Mouse (Mus musculus) kidney, embryonic 14.5 days (tissue): ENCODE results near the gene Ndufa13. TPM values are rescaled to one million over a fixed set of nuclear protein-coding genes. Genes with fewer than 3 reads are reported as not detected.

ENCODE experiments used
- ATAC-seq: fragments of 200-750 bp; cut with Nextera tagmentation; 2 replicates; pipeline ENCODE4 v1.8.0; 2017; ENCODE audit warnings: moderate number of reproducible peaks, mild to moderate bottlenecking, moderate TSS enrichment, moderate library complexity; ENCODE audit not compliant: low FRiP score, low TSS enrichment
- H3K27ac ChIP-seq: fragments of 300-500 bp; sonication (generic); 2 replicates; pipeline ENCODE4 v1.5.1; 2014; ENCODE audit warnings: low read depth, mild to moderate bottlenecking, low read length, moderate library complexity, mixed read lengths
- H3K27me3 ChIP-seq: fragments of 300-500 bp; sonication (generic); 2 replicates; pipeline ENCODE4 v1.6.1; 2014; ENCODE audit warnings: mild to moderate bottlenecking, low read length; ENCODE audit not compliant: control insufficient read depth, insufficient read depth
- H3K36me3 ChIP-seq: fragments of 300-500 bp; sonication (generic); 2 replicates; pipeline ENCODE4 v1.6.1; 2014; ENCODE audit warnings: low read length, mixed read lengths; ENCODE audit not compliant: control insufficient read depth, insufficient read depth
- H3K4me1 ChIP-seq: fragments of 300-500 bp; sonication (generic); 2 replicates; pipeline ENCODE4 v1.6.1; 2014; ENCODE audit warnings: low read length, mixed read lengths; ENCODE audit not compliant: control insufficient read depth, insufficient read depth
- H3K4me2 ChIP-seq: fragments of 300-500 bp; sonication (generic); replicated peaks from 2 replicates; pipeline ENCODE4 v1.6.1; 2014; ENCODE audit warnings: low read depth, mild to moderate bottlenecking, low read length
- H3K4me3 ChIP-seq: fragments of 300-500 bp; sonication (generic); 2 replicates; pipeline ENCODE4 v1.5.1; 2014; ENCODE audit warnings: mild to moderate bottlenecking, low read length
- H3K9ac ChIP-seq: fragments of 300-500 bp; sonication (generic); 2 replicates; pipeline ENCODE4 v1.6.1; 2014; ENCODE audit warnings: low read depth, mild to moderate bottlenecking, low read length, moderate library complexity
- H3K9me3 ChIP-seq: fragments of 300-500 bp; sonication (generic); 2 replicates; pipeline ENCODE4 v1.6.1; 2016; ENCODE audit warnings: low read length; ENCODE audit not compliant: control insufficient read depth
- WGBS: fragments of 180-500 bp; shearing (Covaris S2); extraction: QIAGEN DNeasy Blood & Tissue Kit; methylation state at CpG from one replicate; pipeline ENCODE4 v1.1.7; 2014; 5-methylcytosine and 5-hydroxymethylcytosine counted together
- polyA plus RNA-seq: library from polyadenylated mRNA; unstranded; fragments of >200 nt; fragmentation: Nextera tagmentation; extraction: Ambion mirVana; gene quantifications from 2 replicates; pipeline ENCODE4 v1.2.1, GENCODE M21; 2014

Gene Ndufa13
- polyA plus RNA-seq, 1 experiment from 2014 or later = 192 TPM

GRCm38 (mm10) chr8:69847167-69848065 is 54.9 kb downstream of the Ndufa13 start:
- H3K36me3 ChIP-seq = no peaks in the 10 kb centered on the region

More at GRCm38 (mm10) chr8:69847167-69848065, 54.9 kb downstream of the Ndufa13 start:
- Histone ChIP-seq H3K4me2 (no peak overlapping the region), H3K27me3 (no peaks in the 10 kb centered on the region), H3K27ac (no peak overlapping the region), H3K4me1 (no peaks in the 10 kb centered on the region), H3K9me3 (no peaks in the 10 kb centered on the region), H3K9ac (no peak overlapping the region), H3K4me3 (no peak overlapping the region)
- ATAC-seq = no peak
- WGBS = 73% methylated on average over 3 of the region's 3 CpGs

Other genes with a start within 250 kb of the Ndufa13 start
- 1.1 and 2.3 TPM in 2 replicates for gene Zfp964, start 248.1 kb downstream of the Ndufa13 start, polyA plus RNA-seq
- gene Zfp869, start 191.8 kb downstream of the Ndufa13 start, polyA plus RNA-seq = 21.8 and 37.5 TPM in 2 replicates
- 5.6 and 6.8 TPM in 2 replicates for gene Zfp963, start 152.6 kb downstream of the Ndufa13 start, polyA plus RNA-seq
- gene Gm20422, start 127.7 kb downstream of the Ndufa13 start, polyA plus RNA-seq = not detected in 2 replicates
- 38.5 and 53.4 TPM in 2 replicates for gene Atp13a1, start 111.4 kb downstream of the Ndufa13 start, polyA plus RNA-seq
- 26.2 and 35.8 TPM in 2 replicates for gene Zfp866, start 111.4 kb downstream of the Ndufa13 start, polyA plus RNA-seq
- gene Gmip, start 93.9 kb downstream of the Ndufa13 start, polyA plus RNA-seq = 8.1 and 8.2 TPM in 2 replicates
- gene Lpar2, start 80.1 kb downstream of the Ndufa13 start, polyA plus RNA-seq = 1.6 and 1.7 TPM in 2 replicates
- gene Pbx4, start 70.1 kb downstream of the Ndufa13 start, polyA plus RNA-seq = 9.6 and 9.7 TPM in 2 replicates
- gene Cilp2, start 14.9 kb downstream of the Ndufa13 start, polyA plus RNA-seq = 0.58 and 0.77 TPM in 2 replicates
- gene Tssk6, start 374 bp downstream of the Ndufa13 start, polyA plus RNA-seq = 2.7 and 5.1 TPM in 2 replicates
- gene Yjefn3, start 154 bp upstream of the Ndufa13 start, polyA plus RNA-seq = 1.7 and 3.3 TPM in 2 replicates
- 42.1 and 59.0 TPM in 2 replicates for gene Gatad2a, start 93.8 kb upstream of the Ndufa13 start, polyA plus RNA-seq
- 36.2 and 58.4 TPM in 2 replicates for gene Mau2, start 140.2 kb upstream of the Ndufa13 start, polyA plus RNA-seq
- 33.7 and 38.1 TPM in 2 replicates for gene Sugp1, start 140.3 kb upstream of the Ndufa13 start, polyA plus RNA-seq
- 0.55 and 0.89 TPM in 2 replicates for gene Tm6sf2, start 170.4 kb upstream of the Ndufa13 start, polyA plus RNA-seq
- gene Hapln4, start 180.9 kb upstream of the Ndufa13 start, polyA plus RNA-seq = not detected in 2 replicates
- 0.07 and 0.19 TPM in 2 replicates for gene Ncan, start 218.3 kb upstream of the Ndufa13 start, polyA plus RNA-seq
- gene Nr2c2ap, start 228.8 kb upstream of the Ndufa13 start, polyA plus RNA-seq = 25.5 and 40.7 TPM in 2 replicates
- 18.6 and 19.6 TPM in 2 replicates for gene Rfxank, start 236.6 kb upstream of the Ndufa13 start, polyA plus RNA-seq
- 49.6 and 64.5 TPM in 2 replicates for gene Borcs8, start 236.9 kb upstream of the Ndufa13 start, polyA plus RNA-seq
- 0.30 and 0.97 TPM in 2 replicates for gene Mef2b, start 237.2 kb upstream of the Ndufa13 start, polyA plus RNA-seq